Mouse (Mus musculus): Measurements from ENCODE around the gene Gm21258. TPM values are rescaled to one million over a fixed set of nuclear protein-coding genes. Genes with fewer than 3 reads are reported as not detected.

Gene Gm21258
- total RNA-seq (2023), result not detected

DNA sequence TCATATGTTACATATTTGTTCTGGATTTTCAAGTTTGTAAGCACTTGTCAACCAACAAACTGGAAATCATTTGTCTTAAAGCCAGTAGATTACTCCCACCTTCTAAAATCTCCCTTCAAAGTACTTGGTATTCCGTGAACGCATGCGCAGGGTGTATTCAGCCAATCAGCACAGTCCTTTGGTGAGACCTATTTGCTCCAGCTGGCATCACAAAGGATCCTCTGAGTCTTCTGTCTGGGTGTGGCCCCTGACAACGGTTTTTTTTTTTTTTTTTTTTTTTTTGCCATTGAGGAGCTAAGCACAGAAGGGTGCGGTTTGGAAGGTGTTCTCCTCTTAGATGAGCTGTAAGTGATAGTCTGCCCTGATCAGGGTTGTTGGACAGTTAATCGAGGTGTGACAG is at the start of gene Gm21258:
TSS of gene Gm21258 (plus strand) at position 301 of the 400 bp plus-strand sequence.

Measured in B cell, adult 67 days (primary cell).